Mouse (Mus musculus) forebrain, embryonic 15.5 days (tissue): Measurements from ENCODE around the gene Pcbp2. TPM values are rescaled to one million over a fixed set of nuclear protein-coding genes. Genes with fewer than 3 reads are reported as not detected.

ENCODE experiments used
- ATAC-seq: fragments of 200-750 bp; cut with Nextera tagmentation; replicated peaks from 2 replicates; pipeline ENCODE4 v1.8.0; 2017; ENCODE audit warnings: mild to moderate bottlenecking, moderate TSS enrichment, moderate library complexity
- H3K27ac ChIP-seq: fragments of 300-500 bp; sonication (generic); replicated peaks from 2 replicates; pipeline ENCODE4 v1.5.1; 2015; ENCODE audit warnings: mild to moderate bottlenecking, inconsistent platforms
- H3K27me3 ChIP-seq: fragments of 300-500 bp; sonication (generic); 2 replicates; pipeline ENCODE4 v1.6.1; 2015; ENCODE audit warnings: inconsistent platforms
- H3K36me3 ChIP-seq: fragments of 300-500 bp; sonication (generic); 2 replicates; pipeline ENCODE4 v1.6.1; 2015; ENCODE audit warnings: mild to moderate bottlenecking, inconsistent platforms
- H3K4me1 ChIP-seq: fragments of 300-500 bp; sonication (generic); 2 replicates; pipeline ENCODE4 v1.6.1; 2015; ENCODE audit warnings: inconsistent platforms
- H3K4me2 ChIP-seq: fragments of 300-500 bp; sonication (generic); replicated peaks from 2 replicates; pipeline ENCODE4 v1.6.1; 2015; ENCODE audit warnings: mild to moderate bottlenecking, inconsistent platforms
- H3K4me3 ChIP-seq: fragments of 300-500 bp; sonication (generic); 2 replicates; pipeline ENCODE4 v1.5.1; 2015; ENCODE audit warnings: mild to moderate bottlenecking, inconsistent platforms
- H3K9ac ChIP-seq: fragments of 300-500 bp; sonication (generic); replicated peaks from 2 replicates; pipeline ENCODE4 v1.6.1; 2015; ENCODE audit warnings: mild to moderate bottlenecking, inconsistent platforms
- H3K9me3 ChIP-seq: fragments of 300-500 bp; sonication (generic); 2 replicates; pipeline ENCODE4 v1.6.1; 2016; ENCODE audit warnings: inconsistent platforms
- WGBS: fragments of 180-500 bp; shearing (Covaris S2); methylation state at CpG from one replicate; pipeline ENCODE4 v1.1.7; 2015; ENCODE audit warnings: mixed read lengths; 5-methylcytosine and 5-hydroxymethylcytosine counted together
- polyA plus RNA-seq: library from polyadenylated mRNA; unstranded; fragments of >200 nt; fragmentation: Nextera tagmentation; extraction: Ambion mirVana; gene quantifications from 2 replicates; pipeline ENCODE4 v1.2.1, GENCODE M21; 2015

The Pcbp2 gene
- polyA plus RNA-seq, 1 experiment from 2014 or later = 155 TPM

DNA sequence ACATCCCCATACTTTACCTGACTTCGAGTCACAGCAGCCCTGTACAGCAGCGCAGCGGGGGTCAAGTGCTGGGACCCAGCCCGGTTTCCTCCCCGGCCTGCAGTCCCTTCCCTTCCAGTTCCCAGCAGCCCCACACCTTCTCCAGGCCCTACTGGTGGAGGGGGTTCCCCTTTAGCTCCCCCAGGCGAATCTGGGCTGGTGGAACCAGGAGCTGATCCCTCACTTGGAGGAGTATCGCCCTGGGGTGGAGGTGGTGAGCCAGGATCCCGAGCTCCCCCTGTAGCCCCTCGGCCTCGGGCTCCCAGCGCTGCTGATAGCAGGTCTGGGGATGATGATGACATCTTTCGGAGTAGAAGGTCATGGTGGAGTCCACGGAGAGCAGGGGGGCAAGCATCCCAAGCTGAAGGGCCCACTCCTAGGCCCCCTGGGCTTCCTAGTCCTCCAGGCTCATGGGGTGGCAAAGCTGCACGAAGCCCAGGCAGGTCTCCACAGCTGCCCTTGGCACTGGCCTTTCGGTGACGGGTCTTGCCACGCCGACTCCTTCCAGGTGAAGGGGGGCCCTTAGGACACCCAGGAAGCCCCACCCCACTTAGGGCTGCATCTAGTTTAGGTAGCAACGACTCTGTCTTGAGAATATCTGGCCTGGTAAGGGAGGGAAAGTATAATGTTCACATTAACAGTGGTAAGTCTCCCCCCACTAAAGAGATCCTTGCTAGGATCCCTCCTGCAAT lies 30.9 kb downstream of the Pcbp2 start:
- Histone ChIP-seq H3K9me3 (no peaks in the 10 kb centered on the region), H3K4me2 (no peak overlapping the region), H3K36me3 (peaks cover 90% of the 10 kb centered on the region), H3K4me3 (no peak overlapping the region), H3K27ac (no peak overlapping the region), H3K27me3 (no peaks in the 10 kb centered on the region), H3K4me1 (no peaks in the 10 kb centered on the region), H3K9ac (no peak overlapping the region)
- ATAC-seq = peak; percentile 14; the same call in 1 of the 2 replicates
- WGBS = 88% methylated on average over 19 of the region's 19 CpGs

DNA sequence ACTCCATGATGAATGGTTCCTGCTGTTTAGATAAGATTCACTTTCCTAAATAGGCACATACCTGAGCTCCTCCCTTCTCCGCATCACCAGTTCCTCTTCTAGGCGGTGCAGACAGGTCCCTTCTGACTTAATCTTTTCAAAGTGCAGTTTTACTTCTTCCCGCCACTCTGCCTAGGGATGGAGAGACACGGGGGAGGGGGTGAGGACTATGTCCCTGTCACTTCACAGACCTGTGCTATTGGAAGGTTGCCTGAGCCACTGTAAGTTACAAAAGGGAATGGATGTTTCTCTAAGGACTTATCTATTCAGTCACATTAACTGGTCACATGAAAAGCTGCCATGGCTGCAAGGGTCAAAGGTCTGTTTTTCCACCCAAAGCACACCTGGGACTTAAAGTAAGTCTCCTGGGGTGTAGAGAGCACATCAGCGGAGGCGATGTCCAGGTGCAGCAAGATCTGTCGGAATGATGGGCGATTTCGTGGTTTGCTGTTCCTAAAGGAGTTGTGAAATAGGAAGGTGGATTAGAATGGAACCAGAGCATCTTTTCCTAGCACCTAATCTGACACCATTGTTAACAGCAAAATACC lies 32.0 kb downstream of the Pcbp2 start:
- ATAC-seq = no peak
- Histone ChIP-seq H3K4me3 (no peak overlapping the region), H3K36me3 (peaks cover 82% of the 10 kb centered on the region), H3K9me3 (no peaks in the 10 kb centered on the region), H3K9ac (no peak overlapping the region), H3K4me2 (no peak overlapping the region), H3K4me1 (no peaks in the 10 kb centered on the region), H3K27ac (no peak overlapping the region), H3K27me3 (no peaks in the 10 kb centered on the region)
- 76% methylated on average over 9 of the region's 9 CpGs for WGBS

DNA sequence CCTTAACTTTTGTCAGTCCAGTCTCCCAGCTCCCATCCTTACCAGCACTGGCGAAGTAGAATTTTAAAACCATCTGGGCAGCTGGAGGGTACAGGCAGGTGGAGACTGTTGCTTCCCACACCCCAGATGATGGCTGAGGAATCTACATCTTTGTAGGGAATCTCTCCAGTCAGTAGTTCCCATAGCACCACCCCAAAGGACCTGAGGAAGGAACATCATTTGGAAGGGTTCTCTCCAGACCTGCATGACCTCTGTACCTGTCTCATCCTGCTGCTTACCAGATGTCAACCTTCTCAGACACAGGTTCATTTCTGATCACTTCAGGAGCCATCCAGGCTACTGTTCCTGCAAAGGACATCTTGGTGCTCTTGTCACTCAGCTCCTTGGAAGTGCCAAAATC lies 33.1 kb downstream of the Pcbp2 start, which contains the start of gene Gm10337:
Gm10337 (plus strand) TSS at position 276 of the 400 bp plus-strand sequence.
- no peaks in the 10 kb centered on the region for H3K4me1 ChIP-seq
- 100% methylated on average over 1 of the region's 1 CpGs for WGBS
- no peaks in the 10 kb centered on the region for H3K27me3 ChIP-seq
- H3K9ac ChIP-seq = no peak within 1 kb of the TSS
- H3K27ac ChIP-seq = no peak within 1 kb of the TSS
- ATAC-seq = no peak
- no peak within 1 kb of the TSS for H3K4me3 ChIP-seq
- no peaks in the 10 kb centered on the region for H3K9me3 ChIP-seq
- H3K36me3 ChIP-seq = peaks cover 76% of the 10 kb centered on the region
- no peak within 1 kb of the TSS for H3K4me2 ChIP-seq

DNA sequence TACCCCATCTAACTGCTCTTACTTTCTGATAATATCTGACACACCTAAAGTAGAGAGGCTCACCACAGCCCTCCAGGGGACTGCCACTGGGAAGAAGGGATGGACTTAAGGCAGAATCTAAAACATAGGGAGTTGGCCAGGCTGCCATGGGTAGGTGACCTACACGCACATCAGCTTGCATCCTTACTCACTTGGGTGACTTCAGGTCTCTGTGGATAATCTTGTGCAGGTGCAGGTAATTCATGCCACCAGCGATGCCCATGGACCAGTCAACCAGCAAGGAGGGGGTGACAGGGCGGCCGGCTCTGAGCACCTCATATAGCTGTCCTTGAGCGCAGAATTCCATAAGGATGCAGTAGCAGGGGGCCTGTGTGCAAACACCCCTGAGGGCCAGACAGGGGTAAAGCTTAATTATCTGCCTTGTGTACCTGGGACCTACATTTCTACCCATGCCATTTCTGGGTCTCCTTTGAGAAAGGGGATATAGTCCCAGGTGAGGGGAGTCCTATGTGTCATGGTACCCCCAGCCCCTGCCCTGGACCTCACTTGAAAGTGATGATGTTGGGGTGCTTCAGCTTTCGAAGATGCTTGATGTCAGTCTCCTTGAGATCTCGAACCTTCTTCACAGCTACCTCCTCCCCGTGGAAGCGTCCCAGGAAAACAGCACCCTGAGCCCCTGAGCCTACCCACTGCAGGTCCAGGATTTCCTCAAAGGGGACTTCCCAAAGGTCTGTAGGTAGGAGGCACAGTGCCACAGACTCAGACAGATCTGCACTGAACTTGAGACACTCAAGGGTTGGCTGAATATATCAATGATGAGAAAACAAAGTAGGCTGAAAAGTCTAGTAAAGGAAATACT lies 33.8 kb downstream of the Pcbp2 start:
- ATAC-seq = no peak
- Histone ChIP-seq H3K9ac (no peak overlapping the region), H3K36me3 (peaks cover 72% of the 10 kb centered on the region), H3K27me3 (no peaks in the 10 kb centered on the region), H3K9me3 (no peaks in the 10 kb centered on the region), H3K27ac (no peak overlapping the region), H3K4me1 (peaks cover 2% of the 10 kb centered on the region), H3K4me2 (no peak overlapping the region), H3K4me3 (no peak overlapping the region)
- WGBS = 90% methylated on average over 9 of the region's 9 CpGs

DNA sequence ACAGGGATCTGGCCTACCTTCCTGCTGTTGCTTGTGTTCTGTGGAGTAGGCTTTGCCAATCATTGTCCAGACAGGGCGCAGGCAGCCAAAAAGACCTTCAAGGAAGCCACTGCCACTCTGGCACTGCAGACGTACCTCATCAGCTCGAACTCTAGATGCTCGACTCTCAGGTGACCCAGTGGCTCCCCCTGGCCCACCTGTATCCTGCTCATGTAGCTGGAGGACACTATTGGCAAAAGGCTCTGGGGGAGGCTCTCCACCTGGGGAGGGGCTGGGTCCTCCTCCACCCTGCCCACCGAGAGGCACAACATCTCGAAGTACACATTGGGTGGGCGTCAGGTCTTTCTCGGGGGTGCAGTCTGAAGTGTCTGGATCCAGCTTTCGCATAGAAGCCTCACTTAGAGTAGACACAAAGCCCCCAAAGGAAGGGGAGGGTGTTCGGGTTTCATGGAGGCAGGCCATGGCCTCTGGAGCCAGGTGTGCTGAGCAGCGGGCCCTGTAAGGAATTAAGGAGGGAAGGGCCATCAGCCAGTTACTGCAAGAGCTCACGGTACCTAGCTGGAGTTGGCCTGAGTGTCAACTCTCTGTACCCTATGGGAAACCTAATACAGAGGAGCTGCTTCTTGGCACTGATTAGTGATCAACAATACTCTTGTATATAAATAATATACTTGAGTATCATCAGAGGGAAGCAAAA lies 34.9 kb downstream of the Pcbp2 start:
- Histone ChIP-seq H3K27ac (no peak overlapping the region), H3K9ac (no peak overlapping the region), H3K9me3 (no peaks in the 10 kb centered on the region), H3K4me2 (no peak overlapping the region), H3K4me3 (no peak overlapping the region), H3K27me3 (no peaks in the 10 kb centered on the region), H3K4me1 (peaks cover 12% of the 10 kb centered on the region), H3K36me3 (peaks cover 61% of the 10 kb centered on the region)
- ATAC-seq = no peak
- 76% methylated on average over 12 of the region's 12 CpGs for WGBS

DNA sequence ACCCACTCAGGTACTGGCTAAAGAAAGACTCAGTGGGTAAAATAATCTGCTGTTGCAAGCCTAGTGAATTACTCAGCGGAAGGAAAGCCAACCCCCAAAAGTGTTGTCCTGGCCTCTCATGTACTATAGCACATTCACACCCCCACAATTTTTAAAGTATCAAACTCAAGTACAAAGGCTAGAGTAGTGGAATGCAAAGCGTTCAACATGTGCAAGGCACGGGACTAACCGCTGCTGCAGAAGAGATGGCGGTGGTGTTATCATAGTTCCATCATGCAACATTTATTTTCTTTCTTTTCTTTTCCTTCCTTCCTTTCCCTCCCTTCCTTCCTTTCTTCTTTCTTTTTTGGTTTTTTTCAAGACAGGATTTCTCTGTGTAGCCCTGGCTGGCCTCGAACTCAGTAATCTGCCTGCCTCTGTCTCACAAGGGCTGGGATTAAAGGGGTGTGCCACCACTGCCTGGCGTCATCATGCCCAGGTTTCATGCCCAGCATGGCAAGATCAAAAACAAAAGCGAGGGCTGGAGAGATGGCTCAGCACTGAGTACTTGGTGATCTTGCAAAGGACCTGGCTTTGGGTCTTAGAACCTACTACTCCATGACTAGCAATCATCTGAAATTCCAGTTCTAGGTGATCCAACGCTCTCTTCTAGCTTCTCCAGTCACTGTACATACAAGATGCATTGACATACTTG lies 35.6 kb downstream of the Pcbp2 start:
- Histone ChIP-seq H3K27me3 (no peaks in the 10 kb centered on the region), H3K9ac (no peak overlapping the region), H3K9me3 (no peaks in the 10 kb centered on the region), H3K4me1 (peaks cover 18% of the 10 kb centered on the region), H3K27ac (no peak overlapping the region), H3K36me3 (peaks cover 54% of the 10 kb centered on the region), H3K4me3 (no peak overlapping the region), H3K4me2 (no peak overlapping the region)
- no peak for ATAC-seq
- WGBS = 88% methylated on average over 9 of the region's 9 CpGs

DNA sequence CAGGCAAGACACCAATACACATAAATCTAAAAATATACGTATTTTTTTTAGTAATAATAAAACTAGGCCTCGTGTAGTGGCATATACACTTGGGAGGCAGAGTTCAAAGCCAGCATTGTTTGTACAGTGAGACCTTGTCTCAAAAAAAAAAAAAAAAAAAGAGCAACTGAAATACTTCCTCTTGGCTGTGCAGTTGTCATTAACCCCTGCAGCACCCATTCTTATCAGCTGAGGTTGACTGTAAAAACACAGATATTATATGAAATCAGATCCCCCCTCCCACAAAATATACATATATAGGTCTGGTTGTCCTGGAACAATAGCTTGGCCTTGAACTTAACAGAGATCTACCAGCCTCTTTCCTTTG lies 36.1 kb downstream of the Pcbp2 start:
- Histone ChIP-seq H3K27me3 (no peaks in the 10 kb centered on the region), H3K4me3 (no peak overlapping the region), H3K9ac (no peak overlapping the region), H3K36me3 (peaks cover 49% of the 10 kb centered on the region), H3K4me1 (peaks cover 23% of the 10 kb centered on the region), H3K4me2 (no peak overlapping the region), H3K27ac (no peak overlapping the region), H3K9me3 (no peaks in the 10 kb centered on the region)
- no peak for ATAC-seq
- WGBS = 75% methylated on average over 2 of the region's 2 CpGs

DNA sequence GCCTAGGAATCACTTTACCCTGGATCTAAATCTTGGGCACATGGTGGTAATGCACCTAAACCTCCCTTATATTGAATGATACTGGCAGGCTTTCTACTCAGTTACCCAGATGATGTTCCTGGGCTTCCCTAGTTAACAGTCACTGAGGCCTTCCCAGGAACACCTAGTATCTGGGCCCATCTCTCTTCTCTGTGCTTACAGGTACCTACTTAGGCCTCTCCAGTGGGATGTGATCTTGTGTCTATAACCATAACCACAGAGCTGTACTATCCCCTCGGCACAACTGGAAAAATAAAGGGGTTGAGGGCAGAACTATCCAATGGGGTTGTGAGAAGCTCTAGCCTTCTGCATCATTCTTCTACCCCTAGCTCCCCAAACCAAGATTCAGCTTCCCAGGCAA lies 36.5 kb downstream of the Pcbp2 start:
- Histone ChIP-seq H3K4me2 (no peak overlapping the region), H3K27me3 (no peaks in the 10 kb centered on the region), H3K36me3 (peaks cover 45% of the 10 kb centered on the region), H3K4me3 (no peak overlapping the region), H3K9ac (no peak overlapping the region), H3K4me1 (peaks cover 27% of the 10 kb centered on the region), H3K9me3 (no peaks in the 10 kb centered on the region), H3K27ac (no peak overlapping the region)
- ATAC-seq = no peak
- 96% methylated on average over 1 of the region's 1 CpGs for WGBS

DNA sequence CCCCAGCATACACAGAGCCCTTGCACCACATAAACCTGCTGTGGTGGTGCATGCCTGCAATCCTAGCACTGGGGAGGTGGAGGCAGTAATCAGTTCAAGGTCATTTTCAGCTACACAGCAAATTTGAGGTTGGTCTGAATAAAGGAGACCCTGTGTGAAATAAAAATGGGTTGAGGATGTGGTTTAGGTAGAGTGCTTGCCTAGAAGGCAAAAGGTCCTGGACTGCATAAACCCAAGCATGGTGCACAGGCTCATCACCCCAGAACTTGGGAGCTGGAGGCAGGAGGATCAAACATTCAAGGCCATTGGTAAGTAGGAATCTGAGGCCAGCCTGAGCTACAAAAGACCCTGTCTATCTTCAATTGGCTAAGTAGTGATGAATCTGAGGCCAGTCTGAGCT lies 37.2 kb downstream of the Pcbp2 start:
- no peaks in the 10 kb centered on the region for H3K27me3 ChIP-seq
- H3K9ac ChIP-seq = no peak overlapping the region
- peaks cover 38% of the 10 kb centered on the region for H3K36me3 ChIP-seq

DNA sequence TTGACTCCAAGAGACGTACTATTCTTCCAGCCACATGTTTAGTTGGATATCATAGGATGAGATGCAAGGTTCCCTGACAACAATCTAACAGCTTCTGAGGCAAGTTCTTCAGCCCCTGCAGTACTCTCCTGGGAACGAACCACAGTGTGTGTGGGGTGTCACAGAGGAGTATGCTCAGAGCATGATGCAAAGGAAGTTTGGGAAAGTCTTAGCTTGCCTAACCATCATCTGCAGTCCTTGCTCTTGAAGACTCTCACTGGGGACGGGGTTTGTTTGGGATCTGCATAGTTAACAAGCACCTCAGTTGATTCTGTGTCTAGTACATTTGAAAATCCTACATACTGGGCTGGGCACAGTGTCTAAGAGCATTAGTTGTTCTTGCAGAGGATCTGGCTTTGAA lies 38.0 kb downstream of the Pcbp2 start:
- peaks cover 40% of the 10 kb centered on the region for H3K4me1 ChIP-seq
- H3K27ac ChIP-seq = no peak overlapping the region
- 83% methylated on average over 3 of the region's 3 CpGs for WGBS
- no peak overlapping the region for H3K4me3 ChIP-seq
- H3K9me3 ChIP-seq = no peaks in the 10 kb centered on the region
- H3K36me3 ChIP-seq = peaks cover 30% of the 10 kb centered on the region
- no peaks in the 10 kb centered on the region for H3K27me3 ChIP-seq
- no peak overlapping the region for H3K9ac ChIP-seq
- no peak overlapping the region for H3K4me2 ChIP-seq
- no peak for ATAC-seq

More for the DNA sequence above, 37.2 kb downstream of the Pcbp2 start:
- no peak for ATAC-seq
- Histone ChIP-seq H3K4me2 (no peak overlapping the region), H3K27ac (no peak overlapping the region), H3K4me1 (peaks cover 34% of the 10 kb centered on the region), H3K9me3 (no peaks in the 10 kb centered on the region), H3K4me3 (no peak overlapping the region)

DNA sequence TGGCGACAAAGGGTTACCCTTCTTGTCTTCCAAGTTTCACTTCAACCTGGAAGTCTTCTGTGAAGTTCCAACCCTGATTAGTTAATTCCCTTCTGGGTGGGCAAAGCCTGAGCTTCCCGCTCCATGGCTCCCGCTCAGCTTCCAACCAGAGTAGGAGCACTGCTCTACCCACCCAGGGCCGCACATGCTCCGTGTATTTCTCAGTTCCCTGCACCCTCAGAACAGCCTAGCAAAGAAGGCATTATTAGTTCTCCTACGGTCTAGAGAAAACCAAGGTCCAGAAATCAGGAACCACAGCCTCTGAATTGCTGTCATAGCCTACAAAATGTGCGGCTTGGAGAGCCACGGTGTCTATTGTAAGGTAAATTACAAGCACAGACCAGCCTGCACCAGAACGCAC lies 39.8 kb downstream of the Pcbp2 start:
- no peaks in the 10 kb centered on the region for H3K9me3 ChIP-seq
- ATAC-seq = peak; percentile 75
- H3K4me2 ChIP-seq = peak overlapping the region; percentile 86
- no peaks in the 10 kb centered on the region for H3K27me3 ChIP-seq
- peaks cover 13% of the 10 kb centered on the region for H3K36me3 ChIP-seq
- 3% methylated on average over 9 of the region's 9 CpGs for WGBS
- peak overlapping the region; percentile 65 for H3K9ac ChIP-seq
- H3K4me3 ChIP-seq = peak overlapping the region; percentile 79
- peaks cover 54% of the 10 kb centered on the region for H3K4me1 ChIP-seq
- peak overlapping the region; percentile 90 for H3K27ac ChIP-seq
